Mouse (Mus musculus) brain, embryonic 14.5 days (tissue): ENCODE measurements at regions not wholly inside any gene's neighbourhood (a gene's known extent, or its start where the extent isn't known, plus 50 kb on each side); places are given as distances from the start of the nearest gene placed in this dataset.

Source experiments
- DNase-seq: peaks from one replicate; pipeline ENCODE4 v3.0.0-alpha.2; 2011; ENCODE audit warnings: low read depth
- CTCF ChIP-seq: fragments of 200-500 bp; IDR thresholded peaks from 2 replicates; pipeline ENCODE4 v1.5.1; 2012; ENCODE audit warnings: inconsistent platforms, mild to moderate bottlenecking, moderate library complexity, borderline replicate concordance; ENCODE audit not compliant: insufficient read depth, insufficient read length; ENCODE audit errors: extremely low read depth
- POLR2A ChIP-seq: fragments of 200-500 bp; IDR thresholded peaks from 2 replicates; pipeline ENCODE4 v1.6.1; 2012; ENCODE audit warnings: mild to moderate bottlenecking, inconsistent platforms, borderline replicate concordance; ENCODE audit not compliant: poor library complexity, insufficient read depth, insufficient read length, severe bottlenecking; ENCODE audit errors: extremely low read depth

DNA sequence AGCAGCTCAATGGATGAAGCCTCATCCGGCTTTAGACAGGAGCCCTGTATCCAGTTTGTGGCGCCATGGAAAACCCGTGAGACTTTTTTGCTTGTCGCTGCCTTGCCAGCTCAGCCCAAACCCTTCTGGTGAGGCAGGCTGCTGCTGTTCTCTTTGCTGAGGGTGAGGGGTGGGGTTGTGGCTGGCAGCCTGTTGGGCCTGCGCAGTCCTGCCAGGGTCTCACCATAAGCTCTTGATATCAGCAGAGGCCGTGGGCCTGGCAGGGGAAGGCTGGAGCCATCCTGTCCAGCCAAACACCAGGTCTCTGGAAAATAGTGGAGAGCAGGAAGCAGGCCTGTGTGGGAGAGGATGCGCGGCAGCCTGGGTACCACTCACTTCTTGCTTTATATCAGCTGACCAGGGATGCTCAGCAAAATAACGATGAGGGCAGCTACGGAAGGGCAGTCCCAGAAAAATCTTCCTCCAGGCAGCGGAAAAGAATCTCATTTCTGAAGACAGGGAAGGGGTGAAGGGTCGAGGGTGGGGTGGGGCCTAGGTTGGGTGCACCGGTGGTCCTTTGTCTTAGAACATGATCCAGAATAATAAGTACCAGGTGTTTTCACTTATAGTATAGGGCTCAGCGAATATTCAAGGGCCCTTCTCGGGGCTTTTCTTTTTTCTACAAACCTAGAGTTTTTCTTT is 73.4 kb upstream of the Medag start:
- peak; percentile 85 for DNase-seq
- TF ChIP-seq POLR2A: no peak
- no peak for TF ChIP-seq CTCF

- no peak for TF ChIP-seq CTCF
- no peak for TF ChIP-seq POLR2A
- DNase-seq: no peak
Measured at GRCm38 (mm10) chr5:149338697-149339078, 72.9 kb upstream of the Medag start.

DNA sequence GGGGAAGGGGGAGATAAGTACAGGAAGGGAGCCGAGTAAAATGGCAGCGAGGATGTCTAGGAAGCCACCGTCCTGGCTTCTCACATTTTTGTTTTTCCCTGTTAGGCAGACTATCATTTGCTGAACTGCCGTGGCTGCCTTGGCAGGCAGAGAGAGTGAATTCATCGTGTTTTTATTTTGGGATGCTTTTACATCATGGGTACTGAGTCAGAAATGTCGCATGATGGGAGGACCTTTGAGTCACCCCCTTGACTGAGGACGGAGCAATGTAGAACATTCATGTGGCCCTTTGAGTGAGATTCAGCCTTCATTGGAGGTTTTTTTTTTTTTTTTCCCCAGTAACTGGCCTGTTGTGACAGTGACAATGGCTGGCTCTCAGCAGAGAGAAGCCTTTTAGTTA is 71.2 kb upstream of the Medag start:
- DNase-seq: no peak
- TF ChIP-seq CTCF (no peak), POLR2A (no peak)

DNA sequence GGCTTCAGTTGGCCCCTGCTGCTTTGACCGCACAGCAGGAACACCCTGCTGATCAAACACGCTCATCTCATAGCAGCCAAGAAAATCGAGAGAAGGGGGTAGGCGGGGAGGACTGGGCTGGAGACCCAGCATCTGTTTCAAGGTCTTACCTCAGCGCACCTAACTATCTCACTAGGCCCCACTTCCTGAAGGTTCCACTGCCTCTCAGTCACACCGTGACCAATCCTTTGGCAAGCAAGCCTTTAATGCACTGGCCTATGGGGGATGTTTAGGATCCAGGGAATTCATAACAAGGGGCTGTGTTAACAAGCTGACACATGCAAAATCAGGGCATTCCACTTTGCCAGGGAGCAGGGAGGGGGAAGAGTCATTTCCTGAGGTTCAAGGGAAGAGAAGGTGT is 70.1 kb upstream of the Medag start:
- no peak for TF ChIP-seq CTCF
- TF ChIP-seq POLR2A: no peak
- no peak for DNase-seq

GRCm38 (mm10) chr5:149343610-149344527 is 67.7 kb upstream of the Medag start:
- DNase-seq: no peak
- TF ChIP-seq POLR2A (no peak), CTCF (no peak)

DNA sequence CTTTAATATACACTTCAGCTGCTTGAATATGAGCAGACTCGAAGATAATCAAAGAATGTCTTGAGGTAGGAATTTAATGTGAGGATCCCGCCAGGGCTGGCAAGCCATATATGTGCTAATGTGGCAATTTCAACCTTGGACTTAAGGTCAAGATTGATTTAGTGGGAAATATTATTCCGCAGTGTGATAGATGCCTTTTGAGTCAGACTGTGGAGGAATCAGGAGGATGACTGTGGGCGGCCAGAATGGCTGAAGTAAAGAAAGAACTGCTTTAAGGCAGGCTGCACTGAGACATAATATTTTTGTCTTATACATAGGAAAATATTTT is 67.1 kb upstream of the Medag start:
- no peak for TF ChIP-seq CTCF
- no peak for TF ChIP-seq POLR2A
- no peak for DNase-seq

DNA sequence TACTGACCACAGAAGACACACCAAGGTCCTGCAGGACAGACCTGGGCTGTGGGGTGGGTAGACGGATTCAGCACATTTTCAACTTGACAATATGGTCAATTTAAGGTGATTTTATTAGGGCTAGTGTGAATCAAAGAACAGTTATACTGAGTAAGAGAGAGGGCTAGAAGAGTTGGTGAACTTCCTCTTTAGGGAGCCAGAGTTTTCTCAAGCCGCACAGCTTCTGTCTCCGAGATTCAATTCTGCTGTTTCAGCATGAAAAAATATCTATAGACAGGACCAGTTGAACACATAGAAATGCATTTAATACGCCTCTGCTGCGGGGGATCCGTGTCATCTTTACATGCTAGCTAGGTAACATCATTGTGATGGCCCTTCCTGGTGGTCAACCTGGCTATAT is 66.4 kb upstream of the Medag start:
- TF ChIP-seq POLR2A (no peak), CTCF (no peak)
- DNase-seq: no peak

GRCm38 (mm10) chr5:149349685-149350084 is 61.9 kb upstream of the Medag start:
- TF ChIP-seq POLR2A (no peak), CTCF (no peak)
- DNase-seq: peak; percentile 29

DNA sequence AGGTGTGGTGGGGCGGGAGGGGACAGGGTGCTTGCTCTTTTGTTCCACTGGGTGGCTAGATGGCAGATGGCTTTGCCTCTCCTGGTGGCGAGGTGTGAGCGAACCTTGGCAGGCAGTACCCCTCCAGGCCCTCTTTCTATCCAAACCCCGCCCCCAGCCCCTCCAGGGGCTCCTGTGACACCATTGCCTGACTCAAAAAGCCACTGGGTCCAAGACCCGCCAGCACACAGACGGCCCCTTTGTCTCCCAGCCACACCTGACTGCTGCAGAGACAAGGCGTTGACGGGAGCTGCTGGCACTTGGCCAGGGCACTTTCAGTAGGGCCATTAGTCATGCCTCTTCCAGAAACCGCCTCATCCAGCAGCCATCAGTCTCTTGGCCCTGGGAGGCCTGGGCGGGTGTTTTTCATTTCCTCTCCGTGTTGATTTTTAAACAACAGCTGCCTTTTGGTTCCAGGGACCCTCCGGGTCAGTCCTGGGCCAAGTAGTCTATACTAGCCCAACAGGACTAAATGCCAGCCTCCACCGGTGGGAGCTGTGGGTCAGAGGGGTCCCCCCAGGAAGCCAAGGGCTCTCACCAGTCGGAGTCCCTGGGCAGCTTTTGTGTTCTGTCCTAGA is 58.4 kb upstream of the Medag start:
- TF ChIP-seq CTCF (peak; percentile 10; the same call in 1 of the 2 replicates), POLR2A (no peak)
- DNase-seq: peak; percentile 96

- TF ChIP-seq CTCF: no peak
- TF ChIP-seq POLR2A: no peak
- DNase-seq: no peak
Measured at GRCm38 (mm10) chr5:149354448-149355115, 57.0 kb upstream of the Medag start.

DNA sequence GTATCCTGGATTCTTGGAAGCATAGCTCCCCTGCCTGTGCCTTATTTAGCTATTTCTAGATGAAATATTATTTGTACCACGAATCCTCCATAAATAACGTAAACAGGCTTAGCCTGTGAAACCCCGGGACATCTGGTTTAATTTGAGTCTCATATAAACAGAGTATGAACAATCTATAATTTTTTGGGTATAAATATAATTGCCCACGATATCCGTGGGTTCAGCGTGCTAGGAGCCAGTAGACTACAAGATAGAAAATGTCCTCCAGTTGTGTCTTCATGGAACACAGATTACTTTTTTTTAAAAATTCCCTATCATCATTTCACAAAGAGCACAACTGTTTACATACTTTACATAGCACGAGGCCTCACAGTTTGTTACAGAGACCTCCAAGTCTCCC is 56.4 kb upstream of the Medag start:
- TF ChIP-seq POLR2A: no peak
- no peak for TF ChIP-seq CTCF
- no peak for DNase-seq

- no peak for DNase-seq
- TF ChIP-seq POLR2A: no peak
- TF ChIP-seq CTCF: no peak; the same call in 1 of the 2 replicates
Measured at GRCm38 (mm10) chr5:149356970-149357369, 54.6 kb upstream of the Medag start.
